Mouse (Mus musculus) erythroblast, embryonic 14.5 days (primary cell): ENCODE measurements around the gene Gfra1.

Source experiments
- GATA1 ChIP-seq: IDR thresholded peaks from 2 replicates; pipeline ENCODE4 v1.6.1; 2012; ENCODE audit warnings: low read length, inconsistent platforms, mixed read lengths
- TAL1 ChIP-seq: IDR thresholded peaks from 3 replicates; pipeline ENCODE4 v1.6.1; 2012; ENCODE audit warnings: low read length, inconsistent platforms, mixed read lengths

- TF ChIP-seq GATA1 (no peak), TAL1 (no peak)
Measured at GRCm38 (mm10) chr19:58374155-58374554, 81.6 kb downstream of the Gfra1 start.
